Mouse (Mus musculus) CD4-positive, CD25-positive, alpha-beta regulatory T cell (primary cell): ENCODE measurements around the gene Vma21-ps. TPM values are rescaled to one million over a fixed set of nuclear protein-coding genes. Genes with fewer than 3 reads are reported as not detected.

Source experiments
- polyA plus RNA-seq: library from polyadenylated mRNA; unstranded; fragments of 100-300 nt; shearing (Covaris generic); gene quantifications from one replicate; pipeline ENCODE4 v1.2.1, GENCODE M21; 2017

Gene Vma21-ps
- not detected for polyA plus RNA-seq

GRCm38 (mm10) chr4:52497144-52497543 lies at the start of gene Vma21-ps:
Vma21-ps (minus strand) TSS chr4:52497244.

Other genes with a start within 250 kb of the Vma21-ps start
- gene Smc2, start 58.0 kb downstream of the Vma21-ps start, polyA plus RNA-seq = 40.8 TPM
- gene Toporsl, start 99.0 kb upstream of the Vma21-ps start, polyA plus RNA-seq = not detected